Comparison of ENCODE assay signal across 21 mouse cellular contexts in the genomic region with DNA sequence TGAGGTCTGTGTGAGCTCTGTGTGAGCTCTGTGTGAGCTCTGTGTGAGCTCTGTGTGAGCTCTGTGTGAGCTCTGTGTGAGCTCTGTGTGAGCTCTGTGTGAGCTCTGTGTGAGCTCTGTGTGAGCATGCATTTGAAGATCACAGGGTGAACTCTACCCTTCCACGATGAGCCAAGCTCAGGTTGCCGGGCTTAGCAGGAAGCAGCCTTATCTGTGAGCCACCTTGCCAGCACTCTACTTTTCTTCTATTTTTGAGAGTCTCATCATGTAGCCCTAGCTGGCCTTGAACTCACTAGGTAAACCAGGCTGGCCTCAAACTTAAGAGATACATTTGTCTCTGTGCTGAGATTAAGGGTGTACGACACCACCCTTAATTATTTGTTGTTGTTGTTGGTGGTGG. TPM values are rescaled to one million over a fixed set of nuclear protein-coding genes. Genes with fewer than 3 reads are reported as not detected.
DNase-seq lines count a peak whose midpoint lies in the region; ATAC-seq and TF ChIP-seq lines count a peak whose summit lies in the region.
"Had no signal": no experiment of that assay in that cellular context is flagged by ENCODE, and none has a peak within 500 bp of the region (broad histone marks: within the 10 kb centered on the region; RNA-seq: fewer than 3 reads in every experiment).

No protein-coding gene starts in this region.

- no peak for DNase-seq in urinary bladder, postnatal 4 days (ENCODE audit: low spot score in 2 of 2)
- no peak for DNase-seq in midbrain, postnatal 0 days (ENCODE audit: low spot score)
- DNase-seq: adrenal gland, adult 8-10 months; adrenal gland, postnatal 36 days; cerebellum, adult 2 months; cerebellum, postnatal 10 days; gastrocnemius, adult 2 months; gastrocnemius, postnatal 25 days; heart, adult 11 months; heart, postnatal 36 days had no signal

- TF ChIP-seq CTCF in midbrain, postnatal 0 days (IDR thresholded peaks at IDR 0.05), result no peak

- H3K4me2 ChIP-seq in liver, embryonic 12.5 days, result no peak overlapping the region
- H3K4me2 ChIP-seq in liver, embryonic 16.5 days (ENCODE audit: low read depth, low read length), result no peak overlapping the region
- no peak overlapping the region for H3K4me2 ChIP-seq in kidney, embryonic 15.5 days
- no peak overlapping the region for H3K4me2 ChIP-seq in midbrain, postnatal 0 days (ENCODE audit: low read depth, low read length, poor library complexity, severe bottlenecking)
- H3K4me2 ChIP-seq: embryonic facial prominence, embryonic 12.5 days; heart, embryonic 13.5 days; hindbrain, embryonic 15.5 days had no signal

- H3K27ac ChIP-seq in liver, embryonic 12.5 days, result no peak overlapping the region
- no peak overlapping the region for H3K27ac ChIP-seq in liver, embryonic 16.5 days (ENCODE audit: low read length)
- H3K27ac ChIP-seq in kidney, embryonic 15.5 days, result no peak overlapping the region
- no peak overlapping the region for H3K27ac ChIP-seq in midbrain, postnatal 0 days (ENCODE audit: low read depth, low read length)
- H3K27ac ChIP-seq: embryonic facial prominence, embryonic 12.5 days; gastrocnemius, adult 2 months; heart, embryonic 13.5 days; hindbrain, embryonic 15.5 days had no signal

- WGBS in liver, embryonic 12.5 days (ENCODE audit: insufficient replicate concordance), result 33% methylated on average over 3 of the region's 3 CpGs
- WGBS in liver, embryonic 16.5 days (ENCODE audit: insufficient replicate concordance), result 29% methylated on average over 3 of the region's 3 CpGs
- 51% methylated on average over 3 of the region's 3 CpGs for WGBS in kidney, embryonic 15.5 days
- WGBS in midbrain, postnatal 0 days, result 35% methylated on average over 3 of the region's 3 CpGs

- no peaks in the 10 kb centered on the region for H3K27me3 ChIP-seq in liver, embryonic 12.5 days (replicated peaks)
- H3K27me3 ChIP-seq in liver, embryonic 16.5 days (ENCODE audit: control insufficient read depth, insufficient read depth, low read depth, low read length), result no peaks in the 10 kb centered on the region
- H3K27me3 ChIP-seq in kidney, embryonic 15.5 days, result no peaks in the 10 kb centered on the region
- H3K27me3 ChIP-seq in midbrain, postnatal 0 days (ENCODE audit: insufficient read depth, low read length), result no peaks in the 10 kb centered on the region
- H3K27me3 ChIP-seq: embryonic facial prominence, embryonic 12.5 days; heart, embryonic 13.5 days; hindbrain, embryonic 15.5 days had no signal

- no peaks in the 10 kb centered on the region for H3K36me3 ChIP-seq in liver, embryonic 12.5 days
- no peaks in the 10 kb centered on the region for H3K36me3 ChIP-seq in liver, embryonic 16.5 days (ENCODE audit: control insufficient read depth, insufficient read depth)
- no peaks in the 10 kb centered on the region for H3K36me3 ChIP-seq in kidney, embryonic 15.5 days
- no peaks in the 10 kb centered on the region for H3K36me3 ChIP-seq in midbrain, postnatal 0 days (ENCODE audit: insufficient read depth, low read length)
- H3K36me3 ChIP-seq: embryonic facial prominence, embryonic 12.5 days; heart, embryonic 13.5 days; hindbrain, embryonic 15.5 days had no signal

- peak; percentile 59 for ATAC-seq in erythroblast, adult 5-6 weeks (replicated peaks; ENCODE audit: low FRiP score, poor library complexity, severe bottlenecking)
- ATAC-seq in liver, embryonic 12.5 days, result peak; percentile 71
- peak; percentile 60 for ATAC-seq in liver, embryonic 16.5 days (ENCODE audit: low read depth)
- no peak for ATAC-seq in kidney, embryonic 15.5 days (replicated peaks; ENCODE audit: low FRiP score)
- no peak for ATAC-seq in midbrain, postnatal 0 days (ENCODE audit: low FRiP score)
- ATAC-seq: forebrain, embryonic 14.5 days had no signal

- H3K9me3 ChIP-seq in liver, embryonic 12.5 days (replicated peaks), result no peaks in the 10 kb centered on the region
- no peaks in the 10 kb centered on the region for H3K9me3 ChIP-seq in liver, embryonic 16.5 days (replicated peaks; ENCODE audit: control insufficient read depth, low read length)
- H3K9me3 ChIP-seq in kidney, embryonic 15.5 days (replicated peaks), result no peaks in the 10 kb centered on the region
- H3K9me3 ChIP-seq in midbrain, postnatal 0 days (ENCODE audit: low read length), result no peaks in the 10 kb centered on the region
- H3K9me3 ChIP-seq: embryonic facial prominence, embryonic 12.5 days; heart, embryonic 13.5 days; hindbrain, embryonic 15.5 days had no signal

- H3K9ac ChIP-seq in liver, embryonic 12.5 days, result peak overlapping the region; percentile 39; the same call in 1 of the 2 replicates
- H3K9ac ChIP-seq in liver, embryonic 16.5 days (ENCODE audit: low read depth, low read length), result no peak overlapping the region
- no peak overlapping the region for H3K9ac ChIP-seq in kidney, embryonic 15.5 days
- no peak overlapping the region for H3K9ac ChIP-seq in midbrain, postnatal 0 days (replicated peaks; ENCODE audit: low read length, poor library complexity, severe bottlenecking)
- H3K9ac ChIP-seq: embryonic facial prominence, embryonic 12.5 days; heart, embryonic 13.5 days; hindbrain, embryonic 15.5 days had no signal

- no peak overlapping the region for H3K4me3 ChIP-seq in liver, embryonic 12.5 days
- no peak overlapping the region for H3K4me3 ChIP-seq in liver, embryonic 16.5 days (ENCODE audit: low read depth, low read length)
- no peak overlapping the region for H3K4me3 ChIP-seq in kidney, embryonic 15.5 days (replicated peaks)
- no peak overlapping the region for H3K4me3 ChIP-seq in midbrain, postnatal 0 days (ENCODE audit: low read depth, low read length)
- H3K4me3 ChIP-seq: embryonic facial prominence, embryonic 12.5 days; gastrocnemius, adult 2 months; heart, embryonic 13.5 days; hindbrain, embryonic 15.5 days had no signal

- H3K4me1 ChIP-seq in liver, embryonic 12.5 days, result peaks cover 23% of the 10 kb centered on the region
- peaks cover 14% of the 10 kb centered on the region for H3K4me1 ChIP-seq in liver, embryonic 16.5 days (ENCODE audit: control insufficient read depth, low read depth, low read length)
- H3K4me1 ChIP-seq in kidney, embryonic 15.5 days, result no peaks in the 10 kb centered on the region
- H3K4me1 ChIP-seq in midbrain, postnatal 0 days (ENCODE audit: insufficient read depth, low read length), result no peaks in the 10 kb centered on the region
- H3K4me1 ChIP-seq: embryonic facial prominence, embryonic 12.5 days; heart, embryonic 13.5 days; hindbrain, embryonic 15.5 days had no signal

RNA-seq across cellular contexts. Expression of a gene that starts 15.8 kb away (rescaled TPM):
- total RNA-seq in erythroblast, adult 5-6 weeks (2015; ENCODE audit: low replicate concordance), result 1.5 and 3.1 TPM in 2 replicates
- 2.4 and 3.6 TPM in 2 replicates for total RNA-seq in erythroblast, adult 5-6 weeks (2017; ENCODE audit: low replicate concordance)
- 0.35 and 0.49 TPM in 2 replicates for polyA plus RNA-seq in liver, embryonic 12.5 days (2016; fragmentation: Nextera tagmentation; extraction: Ambion mirVana)
- 0.14 and 0.22 TPM in 2 replicates for polyA plus RNA-seq in liver, embryonic 16.5 days (2015; fragmentation: Nextera tagmentation; extraction: Ambion mirVana)
- polyA plus RNA-seq in kidney, embryonic 15.5 days (2015; fragmentation: Nextera tagmentation; extraction: Ambion mirVana), result 0.28 and 0.49 TPM in 2 replicates
- total RNA-seq in midbrain, postnatal 0 days (2014; rRNA removed), result 0.11 and 0.33 TPM in 2 replicates
- 0.23 and 0.59 TPM in 2 replicates for polyA plus RNA-seq in midbrain, postnatal 0 days (2015; fragmentation: Nextera tagmentation; extraction: Ambion mirVana)
- total RNA-seq: gastrocnemius, adult 2 months; gastrocnemius, postnatal 25 days had no signal

RNA-seq across cellular contexts. Expression of a gene that starts 24.1 kb away (rescaled TPM):
- 227 and 257 TPM in 2 replicates for total RNA-seq in erythroblast, adult 5-6 weeks (2015; ENCODE audit: low replicate concordance)
- total RNA-seq in erythroblast, adult 5-6 weeks (2017; ENCODE audit: low replicate concordance), result 281 and 320 TPM in 2 replicates
- 12.1 and 13.6 TPM in 2 replicates for polyA plus RNA-seq in liver, embryonic 12.5 days (2016; fragmentation: Nextera tagmentation; extraction: Ambion mirVana)
- 14.6 and 16.5 TPM in 2 replicates for polyA plus RNA-seq in liver, embryonic 16.5 days (2015; fragmentation: Nextera tagmentation; extraction: Ambion mirVana)
- polyA plus RNA-seq in kidney, embryonic 15.5 days (2015; fragmentation: Nextera tagmentation; extraction: Ambion mirVana), result 14.7 and 15.2 TPM in 2 replicates
- 12.1 and 14.4 TPM in 2 replicates for total RNA-seq in midbrain, postnatal 0 days (2014; rRNA removed)
- polyA plus RNA-seq in midbrain, postnatal 0 days (2015; fragmentation: Nextera tagmentation; extraction: Ambion mirVana), result 8.6 and 10.8 TPM in 2 replicates

RNA-seq across cellular contexts. Expression of a gene that starts 42.3 kb away (rescaled TPM):
- 1.3 TPM in 1 of 2 replicates, not detected in the other for total RNA-seq in erythroblast, adult 5-6 weeks (2015; ENCODE audit: low replicate concordance)
- 0.28 and 0.77 TPM in 2 replicates for total RNA-seq in erythroblast, adult 5-6 weeks (2017; ENCODE audit: low replicate concordance)
- 0.06 and 0.14 TPM in 2 replicates for polyA plus RNA-seq in liver, embryonic 12.5 days (2016; fragmentation: Nextera tagmentation; extraction: Ambion mirVana)
- 0.04 and 0.07 TPM in 2 replicates for polyA plus RNA-seq in liver, embryonic 16.5 days (2015; fragmentation: Nextera tagmentation; extraction: Ambion mirVana)
- polyA plus RNA-seq in kidney, embryonic 15.5 days (2015; fragmentation: Nextera tagmentation; extraction: Ambion mirVana), result 0.10 and 0.14 TPM in 2 replicates
- total RNA-seq in midbrain, postnatal 0 days (2014; rRNA removed), result 0.05 TPM in 2 replicates
- 0.07 and 0.09 TPM in 2 replicates for polyA plus RNA-seq in midbrain, postnatal 0 days (2015; fragmentation: Nextera tagmentation; extraction: Ambion mirVana)
- total RNA-seq: ES-E14; gastrocnemius, postnatal 25 days; heart, postnatal 36 days had no signal
- polyA plus RNA-seq: heart, postnatal 0 days; hindbrain, embryonic 11.5 days had no signal

Comparison
In these comparisons a context has a peak if more than half of its experiments do, and no peak if none do; other contexts are left out.
1. ATAC-seq: peak in erythroblast, adult 5-6 weeks (single experiment), liver, embryonic 12.5 days (single experiment) and liver, embryonic 16.5 days (single experiment); none in kidney, embryonic 15.5 days (single experiment) and midbrain, postnatal 0 days (single experiment).